Mouse (Mus musculus) hindbrain, embryonic 14.5 days (tissue): ENCODE results near the gene Kirrel2. TPM values are rescaled to one million over a fixed set of nuclear protein-coding genes. Genes with fewer than 3 reads are reported as not detected.

Experiments
- ATAC-seq: fragments of 200-750 bp; cut with Nextera tagmentation; 2 replicates; pipeline ENCODE4 v1.8.0; 2017; ENCODE audit warnings: moderate number of reproducible peaks, mild to moderate bottlenecking, moderate TSS enrichment, moderate library complexity; ENCODE audit not compliant: low FRiP score
- DNase-seq: peaks from one replicate; pipeline ENCODE4 v3.0.0-alpha.2; 2015; ENCODE audit warnings: low spot score
- H3K27ac ChIP-seq: fragments of 300-500 bp; sonication (generic); 2 replicates; pipeline ENCODE4 v1.5.1; 2014; ENCODE audit warnings: mild to moderate bottlenecking, moderate library complexity
- H3K27me3 ChIP-seq: fragments of 300-500 bp; sonication (generic); 2 replicates; pipeline ENCODE4 v1.6.1; 2014; ENCODE audit warnings: mild to moderate bottlenecking, low read length, mixed read lengths; ENCODE audit not compliant: control insufficient read depth, insufficient read depth
- H3K36me3 ChIP-seq: fragments of 300-500 bp; sonication (generic); replicated peaks from 2 replicates; pipeline ENCODE4 v1.6.1; 2014; ENCODE audit not compliant: control insufficient read depth, insufficient read depth
- H3K4me1 ChIP-seq: fragments of 300-500 bp; sonication (generic); replicated peaks from 2 replicates; pipeline ENCODE4 v1.6.1; 2014; ENCODE audit warnings: antibody characterized with exemption, low read length, mixed read lengths; ENCODE audit not compliant: control insufficient read depth, insufficient read depth
- H3K4me2 ChIP-seq: fragments of 300-500 bp; sonication (generic); replicated peaks from 2 replicates; pipeline ENCODE4 v1.6.1; 2014; ENCODE audit warnings: mild to moderate bottlenecking, moderate library complexity
- H3K4me3 ChIP-seq: fragments of 300-500 bp; sonication (generic); replicated peaks from 2 replicates; pipeline ENCODE4 v1.5.1; 2014; ENCODE audit warnings: mild to moderate bottlenecking, low read length
- H3K9ac ChIP-seq: fragments of 300-500 bp; sonication (generic); 2 replicates; pipeline ENCODE4 v1.6.1; 2014
- H3K9me3 ChIP-seq: fragments of 300-500 bp; sonication (generic); 2 replicates; pipeline ENCODE4 v1.6.1; 2016; ENCODE audit warnings: low read length; ENCODE audit not compliant: control insufficient read depth
- WGBS: fragments of 180-500 bp; shearing (Covaris S2); extraction: QIAGEN DNeasy Blood & Tissue Kit; methylation state at CpG from one replicate; pipeline ENCODE4 v1.1.7; 2014; 5-methylcytosine and 5-hydroxymethylcytosine counted together
- polyA plus RNA-seq: library from polyadenylated mRNA; unstranded; fragments of >200 nt; fragmentation: Nextera tagmentation; extraction: Ambion mirVana; gene quantifications from 2 replicates; pipeline ENCODE4 v1.2.1, GENCODE M21; 2014

Gene Kirrel2
- polyA plus RNA-seq, 1 experiment from 2014 or later: 1.8 TPM

- Histone ChIP-seq H3K9me3 (no peaks in the 10 kb centered on the region), H3K27me3 (no peaks in the 10 kb centered on the region), H3K27ac (peak overlapping the region; percentile 48; the same call in 1 of the 2 replicates), H3K9ac (peak overlapping the region; percentile 75), H3K4me1 (peaks cover 20% of the 10 kb centered on the region), H3K36me3 (no peaks in the 10 kb centered on the region), H3K4me3 (peak overlapping the region; percentile 60), H3K4me2 (peak overlapping the region; percentile 97)
- under 1% methylated on average over 45 of the region's 45 CpGs for WGBS
- ATAC-seq (peak; percentile 88), DNase-seq (peak; percentile 95)
Measured at GRCm38 (mm10) chr7:30421890-30422435, 35.5 kb downstream of the Kirrel2 start.

GRCm38 (mm10) chr7:30421175-30421889 lies 36.2 kb downstream of the Kirrel2 start, which contains the start of gene Nfkbid:
TSS of gene Nfkbid (plus strand) at chr7:30421732.
- Histone ChIP-seq H3K36me3 (no peaks in the 10 kb centered on the region), H3K27ac (peak within 1 kb of the TSS; percentile 55), H3K9me3 (no peaks in the 10 kb centered on the region), H3K4me3 (peak within 1 kb of the TSS; percentile 60), H3K9ac (peak within 1 kb of the TSS; percentile 75), H3K4me2 (peak within 1 kb of the TSS; percentile 97), H3K4me1 (peaks cover 20% of the 10 kb centered on the region), H3K27me3 (no peaks in the 10 kb centered on the region)
- no peak for DNase-seq
- 11% methylated on average over 31 of the region's 31 CpGs for WGBS
- ATAC-seq: peak; percentile 18; the same call in 1 of the 2 replicates

GRCm38 (mm10) chr7:30420673-30421072 lies 36.8 kb downstream of the Kirrel2 start:
- H3K27me3 ChIP-seq: no peaks in the 10 kb centered on the region
- H3K4me3 ChIP-seq: no peak overlapping the region; the same call in 1 of the 2 replicates
- H3K4me1 ChIP-seq: peaks cover 20% of the 10 kb centered on the region
- no peaks in the 10 kb centered on the region for H3K36me3 ChIP-seq
- no peak overlapping the region for H3K9ac ChIP-seq
- H3K4me2 ChIP-seq: no peak overlapping the region
- ATAC-seq (no peak), DNase-seq (no peak)
- WGBS: 89% methylated on average over 3 of the region's 3 CpGs
- no peak overlapping the region for H3K27ac ChIP-seq
- H3K9me3 ChIP-seq: no peaks in the 10 kb centered on the region

- Histone ChIP-seq H3K27me3 (no peaks in the 10 kb centered on the region), H3K4me3 (no peak within 1 kb of the TSS), H3K4me2 (no peak within 1 kb of the TSS), H3K27ac (no peak within 1 kb of the TSS), H3K36me3 (no peaks in the 10 kb centered on the region), H3K4me1 (peaks cover 20% of the 10 kb centered on the region), H3K9me3 (no peaks in the 10 kb centered on the region), H3K9ac (no peak within 1 kb of the TSS)
- DNase-seq: no peak
- 77% methylated on average over 10 of the region's 10 CpGs for WGBS
- ATAC-seq: no peak
Measured at GRCm38 (mm10) chr7:30419561-30420499, 37.7 kb downstream of the Kirrel2 start, which contains the start of gene Hcst. TSS of gene Hcst (minus strand) at chr7:30419854.

GRCm38 (mm10) chr7:30417856-30418255 lies 39.6 kb downstream of the Kirrel2 start:
- Histone ChIP-seq H3K36me3 (no peaks in the 10 kb centered on the region), H3K27me3 (no peaks in the 10 kb centered on the region), H3K9me3 (no peaks in the 10 kb centered on the region), H3K4me2 (no peak overlapping the region), H3K9ac (no peak overlapping the region), H3K4me3 (no peak overlapping the region), H3K4me1 (peaks cover 14% of the 10 kb centered on the region; the same call in 1 of the 2 replicates), H3K27ac (no peak overlapping the region)
- ATAC-seq (no peak), DNase-seq (no peak)
- WGBS: 79% methylated on average over 9 of the region's 9 CpGs

DNA sequence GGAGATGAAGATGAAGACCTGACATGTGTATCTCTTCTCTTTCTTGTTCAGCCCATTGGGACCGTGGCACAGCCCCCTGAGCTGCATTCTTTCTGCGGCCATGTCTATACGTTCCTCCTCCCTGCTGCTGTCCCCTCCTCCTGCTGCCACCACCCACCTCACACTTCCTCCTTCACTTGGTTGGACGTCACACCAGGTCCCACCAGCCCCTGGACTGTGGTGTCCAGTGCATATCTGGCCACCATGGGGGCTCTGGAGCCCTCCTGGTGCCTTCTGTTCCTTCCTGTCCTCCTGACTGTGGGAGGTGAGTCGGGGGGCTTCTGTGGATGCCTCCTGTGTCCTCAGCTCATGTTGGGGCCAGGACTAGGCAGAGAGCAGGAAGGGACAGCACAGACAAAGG lies 43.9 kb downstream of the Kirrel2 start, which contains the start of gene Tyrobp:
Tyrobp (plus strand) TSS at position 165 of the 400 bp plus-strand sequence.
- DNase-seq: no peak
- no peak within 1 kb of the TSS for H3K9ac ChIP-seq

DNA sequence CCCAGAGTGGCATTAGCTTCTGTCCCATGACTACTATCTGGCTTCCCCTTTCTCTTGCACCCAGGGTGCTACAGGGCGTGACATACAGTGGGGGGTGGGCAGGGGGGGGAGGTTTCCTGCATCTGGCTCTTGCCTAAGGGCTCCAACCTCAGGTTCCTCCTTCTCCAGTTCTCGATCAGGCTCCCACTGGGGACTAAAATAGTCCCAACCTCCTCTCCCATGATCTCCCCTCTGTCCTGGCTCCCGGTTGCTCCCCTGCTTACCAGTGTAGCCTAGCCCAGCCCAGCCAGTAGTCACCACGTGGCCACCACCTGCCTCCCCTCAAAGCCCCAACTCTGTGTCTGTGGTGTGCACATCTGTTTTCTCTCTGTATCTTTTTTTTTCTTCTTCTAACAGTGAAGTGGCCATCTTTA lies 44.7 kb downstream of the Kirrel2 start:
- Histone ChIP-seq H3K4me2 (no peak overlapping the region), H3K27ac (no peak overlapping the region), H3K9me3 (no peaks in the 10 kb centered on the region), H3K36me3 (no peaks in the 10 kb centered on the region), H3K9ac (no peak overlapping the region), H3K27me3 (no peaks in the 10 kb centered on the region), H3K4me3 (no peak overlapping the region), H3K4me1 (no peaks in the 10 kb centered on the region)
- WGBS: 50% methylated on average over 4 of the region's 4 CpGs
- ATAC-seq: no peak
- DNase-seq: no peak

More for the DNA sequence above, 43.9 kb downstream of the Kirrel2 start, which contains the start of gene Tyrobp:
- no peaks in the 10 kb centered on the region for H3K27me3 ChIP-seq
- ATAC-seq: no peak
- H3K9me3 ChIP-seq: no peaks in the 10 kb centered on the region
- WGBS: 76% methylated on average over 5 of the region's 5 CpGs
- no peak within 1 kb of the TSS for H3K27ac ChIP-seq
- H3K4me2 ChIP-seq: no peak within 1 kb of the TSS
- no peak within 1 kb of the TSS for H3K4me3 ChIP-seq
- no peaks in the 10 kb centered on the region for H3K4me1 ChIP-seq
- no peaks in the 10 kb centered on the region for H3K36me3 ChIP-seq

GRCm38 (mm10) chr7:30411023-30411422 lies 46.5 kb downstream of the Kirrel2 start:
- Histone ChIP-seq H3K27ac (no peak overlapping the region), H3K9me3 (no peaks in the 10 kb centered on the region), H3K4me2 (no peak overlapping the region), H3K27me3 (no peaks in the 10 kb centered on the region), H3K4me1 (no peaks in the 10 kb centered on the region), H3K9ac (no peak overlapping the region), H3K4me3 (no peak overlapping the region), H3K36me3 (no peaks in the 10 kb centered on the region)
- WGBS: 73% methylated on average over 3 of the region's 3 CpGs
- ATAC-seq (no peak), DNase-seq (no peak)

- WGBS: 87% methylated on average over 2 of the region's 2 CpGs
Measured at GRCm38 (mm10) chr7:30409789-30410188, 47.7 kb downstream of the Kirrel2 start.

More at GRCm38 (mm10) chr7:30409789-30410188, 47.7 kb downstream of the Kirrel2 start:
- Histone ChIP-seq H3K9me3 (no peaks in the 10 kb centered on the region), H3K4me2 (no peak overlapping the region), H3K4me1 (no peaks in the 10 kb centered on the region), H3K27me3 (no peaks in the 10 kb centered on the region), H3K9ac (no peak overlapping the region), H3K36me3 (no peaks in the 10 kb centered on the region), H3K27ac (no peak overlapping the region), H3K4me3 (no peak overlapping the region)
- ATAC-seq (no peak), DNase-seq (no peak)
